Mouse (Mus musculus) myocyte (in vitro differentiated cells): ENCODE results near the gene Mprip. TPM values are rescaled to one million over a fixed set of nuclear protein-coding genes. Genes with fewer than 3 reads are reported as not detected.
"Not testable (repeated sequence)": the region's sequence is repeated elsewhere in the genome, so short reads cannot be mapped to it uniquely, and the experiment has no call there.

ENCODE experiments used
- H3K27me3 ChIP-seq: one replicate; pipeline ENCODE4 v1.6.1; 2011; ENCODE audit not compliant: control insufficient read depth, insufficient read depth, insufficient read length
- H3K36me3 ChIP-seq: one replicate; pipeline ENCODE4 v1.6.1; 2011; ENCODE audit not compliant: control insufficient read depth, insufficient read depth
- H3K4me2 ChIP-seq: one replicate; pipeline ENCODE4 v1.6.1; 2011; ENCODE audit warnings: low read depth, control low read depth
- H3K4me3 ChIP-seq: one replicate; pipeline ENCODE4 v1.5.1; 2011; ENCODE audit warnings: mild to moderate bottlenecking, control low read depth, moderate library complexity
- H3K79me2 ChIP-seq: one replicate; pipeline ENCODE4 v1.6.1; 2011; ENCODE audit not compliant: control insufficient read depth, insufficient read depth
- H3ac ChIP-seq: one replicate; pipeline ENCODE4 v1.6.1; 2011; ENCODE audit not compliant: control insufficient read depth, insufficient read length
- CEBPB ChIP-seq: IDR thresholded peaks from 2 replicates; pipeline ENCODE4 v1.6.1; 2011; ENCODE audit warnings: mild to moderate bottlenecking, moderate library complexity; ENCODE audit not compliant: poor library complexity, insufficient read depth, severe bottlenecking
- E2F4 ChIP-seq: IDR thresholded peaks from one replicate; pipeline ENCODE4 v1.6.1; 2011; ENCODE audit warnings: mild to moderate bottlenecking, control low read depth, moderate library complexity; ENCODE audit not compliant: insufficient read depth
- MAX ChIP-seq: IDR thresholded peaks from one replicate; pipeline ENCODE4 v1.6.1; 2011; ENCODE audit warnings: low read depth, mild to moderate bottlenecking, control low read depth
- MYOD1 ChIP-seq, 3 experiments: IDR thresholded peaks; one replicate each; pipeline ENCODE4 v1.6.1; 2011; ENCODE audit warnings: control low read depth in 2 of 3, low read depth in 2 of 3, mild to moderate bottlenecking in 2 of 3, moderate library complexity in 1 of 3; ENCODE audit not compliant: insufficient read length in 2 of 3, control insufficient read depth in 1 of 3
- MYOG ChIP-seq, 3 experiments: IDR thresholded peaks; one replicate each; pipeline ENCODE4 v1.6.1; 2011; ENCODE audit warnings: control low read depth in 2 of 3, low read depth in 2 of 3, mild to moderate bottlenecking in 2 of 3; ENCODE audit not compliant: insufficient read length in 2 of 3, control insufficient read depth in 1 of 3, insufficient read depth in 1 of 3
- POLR2A ChIP-seq: IDR thresholded peaks from one replicate; pipeline ENCODE4 v1.6.1; 2011; ENCODE audit warnings: low read depth, mild to moderate bottlenecking, control low read depth, moderate library complexity; ENCODE audit not compliant: insufficient read length
- POLR2AphosphoS2 ChIP-seq: IDR thresholded peaks from one replicate; pipeline ENCODE4 v1.6.1; 2011; ENCODE audit warnings: low read depth, control low read depth; ENCODE audit not compliant: insufficient read length
- REST ChIP-seq: IDR thresholded peaks from one replicate; pipeline ENCODE4 v1.6.1; 2011; ENCODE audit warnings: mild to moderate bottlenecking, control low read depth, moderate library complexity; ENCODE audit not compliant: insufficient read depth, insufficient read length
- SRF ChIP-seq: IDR thresholded peaks from one replicate; pipeline ENCODE4 v1.6.1; 2011; ENCODE audit warnings: low read depth; ENCODE audit not compliant: control insufficient read depth, insufficient read length
- TCF12 ChIP-seq: IDR thresholded peaks from one replicate; pipeline ENCODE4 v1.6.1; 2011; ENCODE audit warnings: mild to moderate bottlenecking, control low read depth; ENCODE audit not compliant: poor library complexity, insufficient read depth, severe bottlenecking
- TCF3 ChIP-seq: IDR thresholded peaks from one replicate; pipeline ENCODE4 v1.6.1; 2011; ENCODE audit warnings: low read depth, control low read depth; ENCODE audit not compliant: insufficient read length
- USF1 ChIP-seq: IDR thresholded peaks from one replicate; pipeline ENCODE4 v1.6.1; 2011; ENCODE audit warnings: low read depth, mild to moderate bottlenecking, control low read depth, moderate library complexity
- polyA plus RNA-seq: library from polyadenylated mRNA; unstranded; fragments of >200 nt; fragmentation: generic; extraction: Trizol; gene quantifications from one replicate; pipeline ENCODE4 v1.2.1, GENCODE M21; 2012; ENCODE audit warnings: missing spikeins

Gene Mprip
- polyA plus RNA-seq, 1 experiment = 191 TPM

GRCm38 (mm10) chr11:59719185-59719584 lies 58.1 kb downstream of the Mprip start:
- TF ChIP-seq MYOD1 (IDR thresholded peaks at IDR 0.05; ENCODE audit: control insufficient read depth in 1 of 3, insufficient read length in 2 of 3, low read depth in 2 of 3) (peak in 1 of 3 experiments; percentile 28), REST (no peak)
- Histone ChIP-seq H3ac (no peak overlapping the region), H3K4me2 (no peak overlapping the region), H3K36me3 (no peaks in the 10 kb centered on the region), H3K79me2 (peaks cover 95% of the 10 kb centered on the region), H3K27me3 (no peaks in the 10 kb centered on the region), H3K4me3 (no peak overlapping the region)

- Histone ChIP-seq H3K4me2 (no peak overlapping the region), H3K36me3 (peaks cover 6% of the 10 kb centered on the region), H3K27me3 (no peaks in the 10 kb centered on the region), H3K79me2 (peaks cover 94% of the 10 kb centered on the region), H3ac (no peak overlapping the region), H3K4me3 (no peak overlapping the region)
- TF ChIP-seq POLR2A (no peak), MAX (no peak), SRF (no peak), USF1 (no peak), REST (no peak), TCF3 (no peak)
These were observed 60.3 kb downstream of the Mprip start for GRCm38 (mm10) chr11:59721385-59721784.

GRCm38 (mm10) chr11:59727204-59727603 lies 66.1 kb downstream of the Mprip start:
- TF ChIP-seq POLR2AphosphoS2 = no peak
- TF ChIP-seq MYOD1 (IDR thresholded peaks at IDR 0.05; ENCODE audit: control insufficient read depth in 1 of 3, insufficient read length in 2 of 3, low read depth in 2 of 3) = no peak
- no peak for TF ChIP-seq MAX
- TF ChIP-seq E2F4 = no peak
- no peak for TF ChIP-seq POLR2A
- TF ChIP-seq SRF = no peak
- TF ChIP-seq USF1 = no peak
- TF ChIP-seq CEBPB = no peak
- no peak for TF ChIP-seq TCF12
- TF ChIP-seq MYOG (IDR thresholded peaks at IDR 0.05; ENCODE audit: control insufficient read depth in 1 of 3, insufficient read depth in 1 of 3, insufficient read length in 2 of 3, low read depth in 2 of 3) = no peak
- no peak for TF ChIP-seq REST
- TF ChIP-seq TCF3 = no peak
- no peak overlapping the region for H3K4me3 ChIP-seq

DNA sequence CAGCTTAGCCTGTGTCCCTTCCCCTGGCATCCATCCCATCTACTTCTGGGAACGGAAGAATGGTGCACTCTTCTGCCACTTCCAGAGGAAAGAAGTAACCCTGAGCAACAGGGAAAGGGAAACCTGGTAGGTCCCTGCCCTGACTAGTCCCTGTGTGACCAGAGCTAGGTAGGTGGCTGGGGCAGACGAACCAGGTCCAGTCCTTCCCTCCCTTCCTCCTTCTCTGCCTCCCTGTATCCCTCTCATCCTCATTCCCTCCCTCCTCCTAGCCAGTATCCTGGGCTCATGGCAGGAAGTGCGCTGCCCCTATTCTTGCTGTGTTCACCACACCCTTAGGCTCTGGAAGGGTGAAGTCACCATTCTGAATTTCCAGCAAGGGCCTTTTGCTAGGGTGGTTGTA lies 70.7 kb downstream of the Mprip start:
- peaks cover 52% of the 10 kb centered on the region for H3K36me3 ChIP-seq
- no peak overlapping the region for H3K4me3 ChIP-seq
- no peak for TF ChIP-seq REST
- no peak for TF ChIP-seq CEBPB
- no peak for TF ChIP-seq USF1
- no peak for TF ChIP-seq MYOD1 (IDR thresholded peaks at IDR 0.05; ENCODE audit: control insufficient read depth in 1 of 3, insufficient read length in 2 of 3, low read depth in 2 of 3)
- no peak for TF ChIP-seq POLR2AphosphoS2
- TF ChIP-seq MAX = no peak
- no peak for TF ChIP-seq TCF12
- no peak for TF ChIP-seq TCF3
- no peak for TF ChIP-seq SRF
- no peak for TF ChIP-seq E2F4
- TF ChIP-seq MYOG (IDR thresholded peaks at IDR 0.05; ENCODE audit: control insufficient read depth in 1 of 3, insufficient read depth in 1 of 3, insufficient read length in 2 of 3, low read depth in 2 of 3) = no peak
- H3K4me2 ChIP-seq = peak overlapping the region; percentile 68
- H3K79me2 ChIP-seq = peaks cover 21% of the 10 kb centered on the region
- no peak overlapping the region for H3ac ChIP-seq
- H3K27me3 ChIP-seq = no peaks in the 10 kb centered on the region

More at GRCm38 (mm10) chr11:59727204-59727603, 66.1 kb downstream of the Mprip start:
- no peak overlapping the region for H3ac ChIP-seq
- H3K27me3 ChIP-seq = no peaks in the 10 kb centered on the region
- no peak overlapping the region for H3K4me2 ChIP-seq
- H3K36me3 ChIP-seq = peaks cover 30% of the 10 kb centered on the region
- H3K79me2 ChIP-seq = peaks cover 66% of the 10 kb centered on the region

DNA sequence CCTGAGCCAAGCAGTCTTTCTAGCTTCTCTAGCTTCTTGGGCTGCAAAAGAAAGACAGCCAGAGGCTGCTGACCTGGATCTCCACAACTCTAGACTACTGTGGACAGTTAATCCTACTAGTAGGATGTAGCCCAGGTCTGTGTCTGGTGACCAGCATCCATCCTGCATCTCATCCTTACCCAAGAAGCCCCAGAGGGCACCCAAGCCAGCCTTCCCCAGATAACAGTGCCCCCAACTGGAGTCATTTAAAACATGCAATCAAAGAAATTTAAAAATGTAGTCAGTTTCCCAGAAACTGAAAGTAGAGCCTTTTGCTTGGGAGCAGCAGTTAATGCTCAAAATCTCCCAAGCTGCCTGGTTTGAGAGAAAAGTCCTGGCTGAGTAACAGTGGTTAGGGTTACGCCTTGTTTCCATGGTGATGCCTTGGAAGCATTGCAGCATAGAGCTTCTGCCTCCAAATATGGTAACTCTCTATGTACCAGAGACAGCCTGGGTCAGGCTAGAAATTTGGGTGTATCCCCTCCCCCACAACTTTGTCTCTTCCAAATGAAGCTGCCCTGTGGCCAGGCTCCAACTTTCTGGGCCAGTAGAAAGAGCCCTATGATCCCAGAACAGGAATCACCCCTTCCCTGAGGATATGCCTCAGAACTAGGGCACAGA lies 71.4 kb downstream of the Mprip start:
- Histone ChIP-seq H3K4me3 (no peak overlapping the region), H3K27me3 (no peaks in the 10 kb centered on the region), H3K36me3 (peaks cover 56% of the 10 kb centered on the region), H3ac (no peak overlapping the region), H3K4me2 (peak overlapping the region; percentile 68), H3K79me2 (peaks cover 19% of the 10 kb centered on the region)
- no peak for TF ChIP-seq REST
- TF ChIP-seq SRF = peak; percentile 94
- no peak for TF ChIP-seq MAX
- 0 out of 2 replicates have a peak, but pooled peaks have one; percentile 29 for TF ChIP-seq CEBPB

DNA sequence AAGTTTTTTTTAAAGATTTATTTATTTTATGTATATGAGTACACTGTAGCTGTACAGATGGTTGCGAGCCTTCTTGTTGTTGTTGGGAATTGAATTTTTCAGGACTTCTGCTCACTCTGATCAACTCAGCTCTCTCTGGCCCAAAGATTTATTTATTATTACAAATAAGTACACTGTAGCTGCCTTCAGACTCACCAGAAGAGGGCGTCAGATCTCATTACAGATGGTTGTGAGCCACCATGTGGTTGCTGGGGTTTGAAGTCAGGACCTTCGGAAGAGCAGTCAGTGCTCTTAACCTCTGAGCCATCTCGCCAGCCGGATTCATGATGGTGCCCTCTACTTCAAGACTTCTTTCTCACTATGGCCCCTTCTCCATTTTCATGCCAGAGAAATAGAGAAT lies 72.5 kb downstream of the Mprip start:
- H3K4me2 ChIP-seq, H3K4me3 ChIP-seq, H3K79me2 ChIP-seq, H3K27me3 ChIP-seq, H3ac ChIP-seq: not testable (repeated sequence)
- H3K36me3 ChIP-seq = peaks cover 51% of the 10 kb centered on the region
